Mouse (Mus musculus) left cerebral cortex, postnatal 36 days (tissue): ENCODE results near the gene Brat1. TPM values are rescaled to one million over a fixed set of nuclear protein-coding genes. Genes with fewer than 3 reads are reported as not detected.

Source experiments
- total RNA-seq, 2 experiments: library from RNA; stranded (reverse); gene quantifications; 2 replicates each; pipeline ENCODE4 v1.2.3; 2021

Brat1 gene
- total RNA-seq, 2 experiments from 2014 or later, result 20.4 to 21.9 TPM

Other genes with a start within 250 kb of the Brat1 start
- 10 to 100 TPM; 19.9 to 20.2 TPM for gene Chst12, start 199.5 kb upstream of the Brat1 start, total RNA-seq
- under 1 TPM in 1 of 2 experiments, not detected in 1; 0.94 TPM for gene Grifin, start 139.9 kb upstream of the Brat1 start, total RNA-seq
- 10 to 100 TPM; 22.6 to 23.6 TPM for gene Lfng, start 97.7 kb upstream of the Brat1 start, total RNA-seq
- 100 to 1,000 TPM; 257 to 267 TPM for gene Ttyh3, start 56.0 kb upstream of the Brat1 start, total RNA-seq
- gene Iqce, start 2.6 kb upstream of the Brat1 start, total RNA-seq, result 10 to 100 TPM; 44.6 to 60.1 TPM
- gene Amz1, start 19.1 kb downstream of the Brat1 start, total RNA-seq, result 10 to 100 TPM; 16.6 to 24.8 TPM
- gene Gna12, start 125.4 kb downstream of the Brat1 start, total RNA-seq, result 10 to 100 TPM; 67.4 to 86.6 TPM